Mouse (Mus musculus) spleen, postnatal 14 days (tissue): ENCODE measurements around the gene Gm20911.
"Not testable (repeated sequence)": the region's sequence is repeated elsewhere in the genome, so short reads cannot be mapped to it uniquely, and the experiment has no call there.

Experiments used
- DNase-seq, 2 experiments: peaks; one replicate each; pipeline ENCODE4 v3.0.0; 2021 to 2022; ENCODE audit warnings: low spot score in 2 of 2

The Gm20911 gene

GRCm38 (mm10) chrY:81457707-81458106 is at the start of gene Gm20911:
TSS of gene Gm20911 (plus strand) at chrY:81458007.
- not testable (repeated sequence) for DNase-seq
